ENCODE assay signal across 10 mouse cellular contexts in genomic region chr3:40685855-40686515, GRCm38 (mm10). TPM values are rescaled to one million over a fixed set of nuclear protein-coding genes. Genes with fewer than 3 reads are reported as not detected.
A peak's percentile ranks its signal among the peaks of the same experiment; 100 is the strongest.
DNase-seq lines count a peak whose midpoint lies in the region; ATAC-seq and TF ChIP-seq lines count a peak whose summit lies in the region.
"Had no signal": no experiment of that assay in that cellular context is flagged by ENCODE, and none has a peak within 500 bp of the region (broad histone marks: within the 10 kb centered on the region; RNA-seq: fewer than 3 reads in every experiment).

No protein-coding gene starts in this region.

- H3K4me1 ChIP-seq in forebrain, embryonic 10.5 days, result peaks cover 55% of the 10 kb centered on the region
- peaks cover 13% of the 10 kb centered on the region for H3K4me1 ChIP-seq in limb, embryonic 12.5 days (replicated peaks)

- peak overlapping the region; percentile 6 for H3K4me3 ChIP-seq in C2C12 (ENCODE audit: insufficient read depth, poor library complexity, severe bottlenecking)
- no peak overlapping the region for H3K4me3 ChIP-seq in forebrain, embryonic 10.5 days
- no peak overlapping the region for H3K4me3 ChIP-seq in limb, embryonic 12.5 days (replicated peaks)
- H3K4me3 ChIP-seq: liver, embryonic 13.5 days had no signal

- ATAC-seq in limb, embryonic 12.5 days (ENCODE audit: insufficient number of reproducible peaks, insufficient read depth, low FRiP score, low TSS enrichment, low read depth), result no peak; the same call in 1 of the 2 replicates

- TF ChIP-seq CTCF in C2C12 (IDR thresholded peaks at IDR 0.05; ENCODE audit: control insufficient read depth, insufficient read depth, insufficient read length), result no peak

- intact Hi-C loops in gastrocnemius, postnatal 36 days (cut with DNase I), result no loop called here

- no peak overlapping the region for H3K9ac ChIP-seq in limb, embryonic 12.5 days (replicated peaks)
- H3K9ac ChIP-seq: liver, embryonic 13.5 days had no signal

- H3K79me3 ChIP-seq in C2C12 (ENCODE audit: low read depth), result no peaks in the 10 kb centered on the region

- no peak overlapping the region for H3ac ChIP-seq in C2C12 (ENCODE audit: control insufficient read depth, insufficient read length, low read depth)

- H3K79me2 ChIP-seq in C2C12 (ENCODE audit: control insufficient read depth, insufficient read depth), result no peaks in the 10 kb centered on the region

- H3K27me3 ChIP-seq in C2C12 (ENCODE audit: control insufficient read depth, insufficient read depth, insufficient read length), result no peaks in the 10 kb centered on the region
- no peaks in the 10 kb centered on the region for H3K27me3 ChIP-seq in forebrain, embryonic 10.5 days (ENCODE audit: poor library complexity, severe bottlenecking)
- H3K27me3 ChIP-seq in limb, embryonic 12.5 days, result no peaks in the 10 kb centered on the region
- H3K27me3 ChIP-seq: CH12.LX; liver, embryonic 13.5 days had no signal

- DNase-seq in gastrocnemius, postnatal 10 days, result peak; percentile 44
- DNase-seq in gastrocnemius, postnatal 36 days, result no peak
- DNase-seq in forebrain, embryonic 10.5 days (ENCODE audit: extremely low spot score, low spot score), result peak; percentile 56
- no peak for DNase-seq in urinary bladder, postnatal 10 days (ENCODE audit: low spot score)
- DNase-seq in urinary bladder, postnatal 36 days (ENCODE audit: low spot score in 2 of 2), result no peak
- no peak for DNase-seq in urinary bladder, adult 2 months (ENCODE audit: low spot score)
- DNase-seq: liver, embryonic 13.5 days had no signal

- H3K9me3 ChIP-seq in forebrain, embryonic 10.5 days, result no peaks in the 10 kb centered on the region
- H3K9me3 ChIP-seq in limb, embryonic 12.5 days, result no peaks in the 10 kb centered on the region
- H3K9me3 ChIP-seq: liver, embryonic 13.5 days had no signal

- 15% methylated on average over 3 of the region's 3 CpGs for WGBS in forebrain, embryonic 10.5 days
- WGBS in limb, embryonic 12.5 days, result 27% methylated on average over 3 of the region's 3 CpGs

- H3K4me2 ChIP-seq in limb, embryonic 12.5 days, result no peak overlapping the region
- H3K4me2 ChIP-seq: liver, embryonic 13.5 days had no signal

- peak overlapping the region; percentile 73 for H3K27ac ChIP-seq in forebrain, embryonic 10.5 days
- peak overlapping the region; percentile 56; the same call in 1 of the 2 replicates for H3K27ac ChIP-seq in limb, embryonic 12.5 days
- H3K27ac ChIP-seq: liver, embryonic 13.5 days had no signal

- H3K36me3 ChIP-seq in C2C12 (ENCODE audit: control insufficient read depth, insufficient read depth), result no peaks in the 10 kb centered on the region
- peaks cover 27% of the 10 kb centered on the region for H3K36me3 ChIP-seq in forebrain, embryonic 10.5 days (replicated peaks)
- peaks cover 11% of the 10 kb centered on the region for H3K36me3 ChIP-seq in limb, embryonic 12.5 days
- H3K36me3 ChIP-seq: liver, embryonic 13.5 days had no signal

TF ChIP-seq in C2C12, 6 proteins besides CTCF, POLR2A, EP300 and RAD21:
- TF ChIP-seq FOSL1 (IDR thresholded peaks at IDR 0.05; ENCODE audit: insufficient read depth, low read length, poor library complexity, severe bottlenecking) (no peak), MYOD1 (IDR thresholded peaks at IDR 0.05; ENCODE audit: control insufficient read depth, insufficient read length, low read depth) (peak; percentile 80), CEBPB (IDR thresholded peaks at IDR 0.05; ENCODE audit: low read depth) (no peak), MYOG (IDR thresholded peaks at IDR 0.05; ENCODE audit: control insufficient read depth, extremely low read depth, insufficient read length) (no peak)
TF ChIP-seq in C2C12: peak in this region for 1.

RNA-seq across cellular contexts. Expression of gene Slc25a31, which starts 22.7 kb away (rescaled TPM):
- total RNA-seq in gastrocnemius, postnatal 10 days (2021), result not detected
- not detected for total RNA-seq in gastrocnemius, postnatal 36 days (2021)
- not detected for polyA plus RNA-seq in C2C12 (2012; fragmentation: generic; extraction: Trizol)
- 0.10 TPM in 1 of 2 replicates, not detected in the other for polyA plus RNA-seq in forebrain, embryonic 10.5 days (2016; fragmentation: Nextera tagmentation; extraction: Ambion mirVana)
- 0.19 and 0.47 TPM in 2 replicates for polyA plus RNA-seq in limb, embryonic 12.5 days (2016; fragmentation: Nextera tagmentation; extraction: Ambion mirVana)
- polyA plus RNA-seq in urinary bladder, adult 2 months (2012; rRNA removed), result 0.07 and 0.11 TPM in 2 replicates
- total RNA-seq: CH12.LX had no signal

RNA-seq across cellular contexts. Expression of gene Hspa4l, which starts 58.3 kb away (rescaled TPM):
- total RNA-seq in gastrocnemius, postnatal 10 days (2021), result 1 to 10 TPM; 7.3 to 9.0 TPM
- 1 to 10 TPM; 5.6 to 6.2 TPM for total RNA-seq in gastrocnemius, postnatal 36 days (2021)
- polyA plus RNA-seq in C2C12 (2012; fragmentation: generic; extraction: Trizol), result 15.7 TPM
- polyA plus RNA-seq in forebrain, embryonic 10.5 days (2016; fragmentation: Nextera tagmentation; extraction: Ambion mirVana), result 49.6 and 58.9 TPM in 2 replicates
- polyA plus RNA-seq in limb, embryonic 12.5 days (2016; fragmentation: Nextera tagmentation; extraction: Ambion mirVana), result 3.9 and 4.1 TPM in 2 replicates
- polyA plus RNA-seq in urinary bladder, adult 2 months (2012; rRNA removed), result 7.1 and 9.9 TPM in 2 replicates

Comparison
In these comparisons a context has a peak if more than half of its experiments do, and no peak if none do; other contexts are left out.
1. DNase-seq: peak in gastrocnemius, postnatal 10 days (single experiment) and forebrain, embryonic 10.5 days (single experiment); none in gastrocnemius, postnatal 36 days (0 of 2), urinary bladder, postnatal 10 days (single experiment), urinary bladder, postnatal 36 days (0 of 2) and urinary bladder, adult 2 months (single experiment).